Mouse (Mus musculus) thymus, adult 2 months (tissue): Measurements from ENCODE around the gene Bbs12.

Source experiments
- CTCF ChIP-seq: fragments of 200-500 bp; IDR thresholded peaks from 2 replicates; pipeline ENCODE4 v1.5.1; 2012; ENCODE audit warnings: mild to moderate bottlenecking, control low read depth, low read length, moderate library complexity, borderline replicate concordance; ENCODE audit not compliant: control insufficient read depth, poor library complexity, insufficient read depth; ENCODE audit errors: extremely low read depth
- POLR2A ChIP-seq: fragments of 200-500 bp; IDR thresholded peaks from 2 replicates; pipeline ENCODE4 v1.6.1; 2012; ENCODE audit warnings: mild to moderate bottlenecking, low read length, control low read depth, moderate library complexity; ENCODE audit not compliant: control insufficient read depth, poor library complexity, insufficient read depth; ENCODE audit errors: extremely low read depth

GRCm38 (mm10) chr3:37289237-37289636 is 23.1 kb upstream of the Bbs12 start:
- TF ChIP-seq POLR2A (no peak), CTCF (no peak)
